Mouse (Mus musculus): ENCODE measurements at regions not wholly inside any gene's neighbourhood (a gene's known extent, or its start where the extent isn't known, plus 50 kb on each side); places are given as distances from the start of the nearest gene placed in this dataset.

DNA sequence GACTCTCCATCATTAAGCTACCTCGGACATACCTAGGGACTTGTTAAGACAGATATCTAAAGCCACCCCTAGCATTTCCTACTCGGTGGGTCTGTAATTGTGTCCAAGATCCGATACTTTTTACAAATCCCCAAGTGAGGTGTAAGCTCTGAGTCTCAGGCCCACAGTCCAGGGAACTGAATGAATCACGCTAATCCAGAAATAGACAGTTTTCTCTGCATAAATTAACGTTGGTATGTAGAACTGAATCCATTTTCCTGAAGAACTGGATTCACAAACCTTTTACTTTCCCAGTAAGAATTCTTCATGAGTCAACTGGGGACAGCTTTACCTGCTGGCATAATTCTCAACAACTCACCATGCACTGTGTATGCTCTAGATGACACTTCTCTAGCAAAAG lies 97.1 kb downstream of the Rbm43 start (continued):
- TF ChIP-seq TCF12 (IDR thresholded peaks at IDR 0.05; ENCODE audit: low read depth, low read length): no peak

GRCm38 (mm10) chr2:51840808-51841207 lies 94.2 kb downstream of the Rbm43 start:
- H3K79me2 ChIP-seq (ENCODE audit: control insufficient read depth, insufficient read depth, low read length, poor library complexity): no peaks in the 10 kb centered on the region
- no peak for TF ChIP-seq MAZ (IDR thresholded peaks at IDR 0.05; ENCODE audit: low read depth, low read length)
- TF ChIP-seq UBTF (IDR thresholded peaks at IDR 0.05; ENCODE audit: borderline replicate concordance, insufficient read depth, low read depth, low read length): no peak
- TF ChIP-seq RAD21 (IDR thresholded peaks at IDR 0.05; ENCODE audit: low read depth, low read length): no peak
- TF ChIP-seq MAX (IDR thresholded peaks at IDR 0.05; ENCODE audit: low read length): no peak
- TF ChIP-seq E2F4 (IDR thresholded peaks at IDR 0.05; ENCODE audit: borderline replicate concordance, low read depth, low read length): no peak
- no peak for TF ChIP-seq JUND (IDR thresholded peaks at IDR 0.05; ENCODE audit: low read depth, low read length)
- TF ChIP-seq MAFK (IDR thresholded peaks at IDR 0.05; ENCODE audit: borderline replicate concordance, low read depth, low read length): no peak
- no peak for TF ChIP-seq ZNF384 (IDR thresholded peaks at IDR 0.05; ENCODE audit: low read depth, low read length)
- no peak for TF ChIP-seq BHLHE40 (IDR thresholded peaks at IDR 0.05; ENCODE audit: borderline replicate concordance, low read depth, low read length)
- TF ChIP-seq USF1 (IDR thresholded peaks at IDR 0.05; ENCODE audit: low read depth, low read length): no peak
- no peak for TF ChIP-seq POLR2A (IDR thresholded peaks at IDR 0.05; ENCODE audit: control insufficient read depth in 1 of 2, insufficient read depth in 1 of 2, low read depth in 1 of 2, low read length in 2 of 2, poor library complexity in 1 of 2)
- TF ChIP-seq USF2 (IDR thresholded peaks at IDR 0.05; ENCODE audit: borderline replicate concordance in 1 of 2, insufficient read depth in 1 of 2, low read depth in 1 of 2, low read length in 2 of 2): no peak
- no peak for TF ChIP-seq ZKSCAN1 (IDR thresholded peaks at IDR 0.05; ENCODE audit: low read depth, low read length)
- TF ChIP-seq HCFC1 (IDR thresholded peaks at IDR 0.05; ENCODE audit: low read depth, low read length): no peak
- H3K4me1 ChIP-seq (ENCODE audit: control insufficient read depth in 1 of 2, insufficient read depth in 2 of 2, low read length in 2 of 2): no peaks in the 10 kb centered on the region
- no peak overlapping the region for H3K4me3 ChIP-seq (ENCODE audit: control insufficient read depth in 1 of 2, insufficient read depth in 1 of 2, low read depth in 2 of 2, low read length in 2 of 2)
- no peaks in the 10 kb centered on the region for H3K27me3 ChIP-seq (ENCODE audit: control insufficient read depth in 1 of 2, insufficient read depth in 2 of 2, low read length in 2 of 2)
- no peak for DNase-seq (ENCODE audit: low read depth, low spot score)
- H3K9ac ChIP-seq (ENCODE audit: control insufficient read depth, low read depth, low read length, poor library complexity, severe bottlenecking): no peak overlapping the region
- no peak overlapping the region for H3K27ac ChIP-seq (ENCODE audit: control insufficient read depth, low read depth, low read length)
- H3K36me3 ChIP-seq (ENCODE audit: control insufficient read depth in 1 of 2, insufficient read depth in 2 of 2, low read length in 2 of 2): no peaks in the 10 kb centered on the region
- no peaks in the 10 kb centered on the region for H3K9me3 ChIP-seq (replicated peaks; ENCODE audit: insufficient read depth, low read length)

- no peaks in the 10 kb centered on the region for H3K36me3 ChIP-seq (ENCODE audit: control insufficient read depth in 1 of 2, insufficient read depth in 2 of 2, low read length in 2 of 2)
- no peak overlapping the region for H3K9ac ChIP-seq (ENCODE audit: control insufficient read depth, low read depth, low read length, poor library complexity, severe bottlenecking)
- no peaks in the 10 kb centered on the region for H3K4me1 ChIP-seq (ENCODE audit: control insufficient read depth in 1 of 2, insufficient read depth in 2 of 2, low read length in 2 of 2)
- DNase-seq (ENCODE audit: low read depth, low spot score): no peak
- H3K9me3 ChIP-seq (replicated peaks; ENCODE audit: insufficient read depth, low read length): no peaks in the 10 kb centered on the region
- no peaks in the 10 kb centered on the region for H3K27me3 ChIP-seq (ENCODE audit: control insufficient read depth in 1 of 2, insufficient read depth in 2 of 2, low read length in 2 of 2)
- no peak for TF ChIP-seq GABPA (IDR thresholded peaks at IDR 0.05; ENCODE audit: low read depth, low read length)
- no peak for TF ChIP-seq NRF1 (IDR thresholded peaks at IDR 0.05; ENCODE audit: insufficient read depth, low read depth, low read length, poor library complexity, severe bottlenecking)
- TF ChIP-seq POLR2AphosphoS5 (IDR thresholded peaks at IDR 0.05; ENCODE audit: borderline replicate concordance, low read depth, low read length): no peak
- no peak for TF ChIP-seq MYB (IDR thresholded peaks at IDR 0.05; ENCODE audit: low read depth, low read length)
- no peak for TF ChIP-seq UBTF (IDR thresholded peaks at IDR 0.05; ENCODE audit: borderline replicate concordance, insufficient read depth, low read depth, low read length)
- TF ChIP-seq EP300 (IDR thresholded peaks at IDR 0.05; ENCODE audit: low read depth in 1 of 2, low read length in 2 of 2): no peak
- TF ChIP-seq BHLHE40 (IDR thresholded peaks at IDR 0.05; ENCODE audit: borderline replicate concordance, low read depth, low read length): no peak
- H3K27ac ChIP-seq (ENCODE audit: control insufficient read depth, low read depth, low read length): no peak overlapping the region
- H3K4me3 ChIP-seq (ENCODE audit: control insufficient read depth in 1 of 2, insufficient read depth in 1 of 2, low read depth in 2 of 2, low read length in 2 of 2): no peak overlapping the region
- no peaks in the 10 kb centered on the region for H3K79me2 ChIP-seq (ENCODE audit: control insufficient read depth, insufficient read depth, low read length, poor library complexity)
Observed at GRCm38 (mm10) chr2:51844831-51845230, 90.1 kb downstream of the Rbm43 start.

Measured in MEL (cell line).